Mouse (Mus musculus) spleen, adult 2 months (tissue): ENCODE measurements around the gene Kdsr. TPM values are rescaled to one million over a fixed set of nuclear protein-coding genes. Genes with fewer than 3 reads are reported as not detected.

Experiments
- DNase-seq, 2 experiments: peaks; one replicate each; pipeline versions ENCODE4 v3.0.0 to v3.0.0-alpha.2; 2012 to 2021; ENCODE audit warnings: low spot score in 2 of 2, low read depth in 1 of 2
- H3K27ac ChIP-seq: fragments of 200-500 bp; 2 replicates; pipeline ENCODE4 v1.5.1; 2012; ENCODE audit warnings: low read length, inconsistent platforms; ENCODE audit not compliant: insufficient read depth
- H3K27me3 ChIP-seq: fragments of 200-500 bp; 2 replicates; pipeline ENCODE4 v1.6.1; 2012; ENCODE audit warnings: mild to moderate bottlenecking, moderate library complexity, low read length, inconsistent platforms; ENCODE audit not compliant: control insufficient read depth, insufficient read depth
- H3K36me3 ChIP-seq: fragments of 200-500 bp; 2 replicates; pipeline ENCODE4 v1.6.1; 2012; ENCODE audit warnings: mild to moderate bottlenecking, low read length, inconsistent platforms; ENCODE audit not compliant: control insufficient read depth, insufficient read depth
- H3K4me1 ChIP-seq: fragments of 200-500 bp; 2 replicates; pipeline ENCODE4 v1.6.1; 2011; ENCODE audit warnings: inconsistent platforms; ENCODE audit not compliant: control insufficient read depth, insufficient read depth, insufficient read length
- H3K4me3 ChIP-seq: fragments of 200-500 bp; 2 replicates; pipeline ENCODE4 v1.5.1; 2011; ENCODE audit warnings: mild to moderate bottlenecking, inconsistent platforms; ENCODE audit not compliant: insufficient read depth, insufficient read length; ENCODE audit errors: extremely low read depth
- CTCF ChIP-seq: fragments of 200-500 bp; IDR thresholded peaks from 2 replicates; pipeline ENCODE4 v1.5.1; 2011; ENCODE audit warnings: mild to moderate bottlenecking, inconsistent platforms; ENCODE audit not compliant: insufficient read depth, insufficient read length, insufficient replicate concordance; ENCODE audit errors: extremely low read depth
- POLR2A ChIP-seq: fragments of 200-500 bp; IDR thresholded peaks from 2 replicates; pipeline ENCODE4 v1.6.1; 2011; ENCODE audit warnings: low read depth, low read length, inconsistent platforms
- WGBS: fragments of 180-500 bp; shearing (Covaris S2); methylation state at CpG from one replicate; pipeline ENCODE4 v1.1.7; 2018; 5-methylcytosine and 5-hydroxymethylcytosine counted together
- polyA plus RNA-seq: library from polyadenylated mRNA; depleted of rRNA; stranded (reverse); fragments of >200 nt; gene quantifications from 2 replicates; pipeline ENCODE4 v1.2.3, GENCODE M21; 2012

Gene Kdsr
- polyA plus RNA-seq, 1 experiment: 5.2 TPM

GRCm38 (mm10) chr1:106774896-106775295 is 15.4 kb upstream of the Kdsr start:
- Histone ChIP-seq H3K36me3 (peaks cover 36% of the 10 kb centered on the region), H3K4me3 (no peak overlapping the region), H3K27me3 (no peaks in the 10 kb centered on the region), H3K4me1 (no peaks in the 10 kb centered on the region), H3K27ac (no peak overlapping the region)
- no peak for DNase-seq
- no peak for TF ChIP-seq CTCF
- no peak for TF ChIP-seq POLR2A
- 93% methylated on average over 4 of the region's 4 CpGs for WGBS

- DNase-seq: no peak
- H3K4me1 ChIP-seq: no peaks in the 10 kb centered on the region
- H3K36me3 ChIP-seq: peaks cover 34% of the 10 kb centered on the region
- TF ChIP-seq POLR2A: no peak
- no peak for TF ChIP-seq CTCF
- 93% methylated on average over 9 of the region's 9 CpGs for WGBS
- H3K4me3 ChIP-seq: no peak overlapping the region
- no peaks in the 10 kb centered on the region for H3K27me3 ChIP-seq
- H3K27ac ChIP-seq: no peak overlapping the region
These were observed 14.6 kb upstream of the Kdsr start for GRCm38 (mm10) chr1:106774092-106774491.

- Histone ChIP-seq H3K27ac (no peak overlapping the region), H3K4me3 (no peak overlapping the region), H3K4me1 (no peaks in the 10 kb centered on the region), H3K27me3 (no peaks in the 10 kb centered on the region), H3K36me3 (peaks cover 19% of the 10 kb centered on the region)
- no peak for DNase-seq
- TF ChIP-seq CTCF (no peak), POLR2A (no peak)
These were observed 9.2 kb upstream of the Kdsr start for GRCm38 (mm10) chr1:106768773-106769172.

GRCm38 (mm10) chr1:106765771-106766170 is 6.2 kb upstream of the Kdsr start:
- no peak for TF ChIP-seq CTCF
- no peak for TF ChIP-seq POLR2A
- no peak overlapping the region for H3K27ac ChIP-seq
- WGBS: 94% methylated on average over 8 of the region's 8 CpGs
- no peaks in the 10 kb centered on the region for H3K4me1 ChIP-seq
- H3K36me3 ChIP-seq: peaks cover 12% of the 10 kb centered on the region
- no peak overlapping the region for H3K4me3 ChIP-seq
- H3K27me3 ChIP-seq: no peaks in the 10 kb centered on the region
- DNase-seq: no peak

GRCm38 (mm10) chr1:106764846-106765245 is 5.3 kb upstream of the Kdsr start:
- no peaks in the 10 kb centered on the region for H3K27me3 ChIP-seq
- no peak overlapping the region for H3K4me3 ChIP-seq
- WGBS: 74% methylated on average over 2 of the region's 2 CpGs
- no peak for TF ChIP-seq POLR2A
- TF ChIP-seq CTCF: no peak
- no peaks in the 10 kb centered on the region for H3K4me1 ChIP-seq
- DNase-seq: no peak
- peaks cover 12% of the 10 kb centered on the region for H3K36me3 ChIP-seq
- no peak overlapping the region for H3K27ac ChIP-seq

- 92% methylated on average over 3 of the region's 3 CpGs for WGBS
- H3K36me3 ChIP-seq: peaks cover 12% of the 10 kb centered on the region
- TF ChIP-seq POLR2A: no peak
- no peak for TF ChIP-seq CTCF
These were observed 4.8 kb upstream of the Kdsr start for GRCm38 (mm10) chr1:106764281-106764680.

GRCm38 (mm10) chr1:106760750-106761149 is 1.2 kb upstream of the Kdsr start:
- Histone ChIP-seq H3K4me3 (no peak overlapping the region), H3K4me1 (no peaks in the 10 kb centered on the region; the same call in 1 of the 2 replicates), H3K36me3 (no peaks in the 10 kb centered on the region), H3K27ac (no peak overlapping the region), H3K27me3 (no peaks in the 10 kb centered on the region)
- TF ChIP-seq CTCF (no peak), POLR2A (no peak)
- no peak for DNase-seq
- WGBS: 90% methylated on average over 3 of the region's 3 CpGs

More at GRCm38 (mm10) chr1:106764281-106764680, 4.8 kb upstream of the Kdsr start:
- no peak for DNase-seq
- no peak overlapping the region for H3K27ac ChIP-seq
- no peaks in the 10 kb centered on the region for H3K27me3 ChIP-seq
- no peak overlapping the region for H3K4me3 ChIP-seq
- H3K4me1 ChIP-seq: no peaks in the 10 kb centered on the region
